Mouse (Mus musculus) B cell, adult 2 months (primary cell): Measurements from ENCODE around the gene Rab4a.

Experiments
- DNase-seq, 2 experiments: peaks; one replicate each; pipeline ENCODE4 v3.0.0; 2022

Rab4a gene

GRCm38 (mm10) chr8:123854733-123855475 lies 49.1 kb downstream of the Rab4a start:
- DNase-seq = no peak

- DNase-seq = no peak
Observed at GRCm38 (mm10) chr8:123857361-123857760, 51.6 kb downstream of the Rab4a start.

- no peak for DNase-seq
Observed at GRCm38 (mm10) chr8:123858574-123858940, 52.8 kb downstream of the Rab4a start.

GRCm38 (mm10) chr8:123858941-123859647 lies 53.3 kb downstream of the Rab4a start:
- DNase-seq = peak; percentile 94 to 95

DNA sequence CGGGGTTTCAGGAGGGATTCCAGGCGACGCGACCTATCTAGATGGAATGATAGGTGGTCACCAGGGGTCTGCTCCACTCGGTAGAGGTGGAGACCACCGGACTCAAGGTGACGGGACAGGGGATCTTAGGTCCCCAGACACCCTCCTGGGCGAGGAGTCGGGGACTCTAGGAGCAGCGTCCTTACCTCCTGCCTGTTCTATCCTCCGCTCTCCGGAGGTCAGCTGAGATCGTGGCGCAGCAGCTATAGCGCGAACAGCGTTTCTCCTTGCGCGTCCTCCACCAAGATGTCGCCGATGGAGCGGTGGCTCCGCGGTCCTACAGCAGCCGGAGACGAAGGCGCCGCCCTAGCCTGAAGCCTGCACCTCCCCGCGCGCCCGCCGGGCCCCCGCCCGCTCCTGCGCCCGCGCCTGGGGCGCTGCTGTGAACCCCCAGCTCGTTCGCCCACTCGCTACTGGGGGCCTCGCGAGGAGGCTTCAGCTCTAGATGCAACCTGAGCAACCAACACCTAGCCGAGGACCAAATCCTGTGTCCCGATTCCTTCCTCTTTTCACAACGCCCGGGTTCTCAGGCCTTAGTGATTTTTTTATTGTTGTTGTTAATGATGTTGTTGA lies 54.0 kb downstream of the Rab4a start, which contains the start of gene Ccsap:
TSS of gene Ccsap (minus strand) at position 562 of the 612 bp plus-strand sequence.
- DNase-seq = peak; percentile 61 to 67

GRCm38 (mm10) chr8:123860386-123860785 lies 54.6 kb downstream of the Rab4a start:
- DNase-seq = no peak

- DNase-seq = no peak
Observed at GRCm38 (mm10) chr8:123865786-123866185, 60.0 kb downstream of the Rab4a start.

DNA sequence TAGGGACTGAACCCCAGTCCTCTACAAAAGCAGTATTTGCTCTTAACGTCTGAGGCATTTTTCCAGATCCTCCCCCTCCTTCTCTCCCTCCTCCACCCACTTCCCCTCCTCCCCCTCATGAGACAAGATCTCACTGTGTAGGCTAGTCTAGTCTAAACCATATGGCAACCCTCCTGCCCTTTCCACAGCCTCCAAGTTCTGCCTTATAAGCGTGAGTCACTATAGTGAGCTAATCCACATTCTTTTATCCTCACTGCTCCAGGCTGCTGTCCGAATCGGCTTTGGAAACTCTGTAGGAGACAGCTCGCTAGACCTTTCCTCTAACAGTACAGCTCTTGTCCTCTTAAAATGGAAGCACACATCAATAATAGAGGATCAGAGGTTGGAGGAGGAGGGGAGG lies 61.2 kb downstream of the Rab4a start:
- DNase-seq = no peak

DNA sequence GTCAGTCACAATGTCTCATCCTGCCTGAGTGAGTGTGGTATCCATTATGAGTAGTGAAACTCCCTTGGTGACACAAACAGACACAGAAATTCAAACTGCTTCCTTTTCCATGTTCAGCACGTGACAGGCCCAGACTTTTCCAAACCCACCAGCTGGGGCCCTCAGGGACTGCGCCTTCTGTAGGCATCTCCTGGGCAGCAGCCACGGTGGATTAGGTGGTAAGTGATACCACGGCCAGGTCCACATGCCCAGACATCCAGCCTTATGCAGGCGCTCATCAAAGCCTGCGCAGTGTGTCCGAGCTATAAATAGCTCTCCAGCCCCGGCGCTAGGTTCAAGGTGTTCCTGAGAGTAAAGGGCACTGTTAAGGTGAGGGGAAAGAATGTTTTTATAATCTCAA lies 66.3 kb downstream of the Rab4a start:
- DNase-seq = no peak

- no peak for DNase-seq
Observed at GRCm38 (mm10) chr8:123873364-123873763, 67.6 kb downstream of the Rab4a start.

GRCm38 (mm10) chr8:123874324-123874723 lies 68.5 kb downstream of the Rab4a start:
- no peak for DNase-seq

DNA sequence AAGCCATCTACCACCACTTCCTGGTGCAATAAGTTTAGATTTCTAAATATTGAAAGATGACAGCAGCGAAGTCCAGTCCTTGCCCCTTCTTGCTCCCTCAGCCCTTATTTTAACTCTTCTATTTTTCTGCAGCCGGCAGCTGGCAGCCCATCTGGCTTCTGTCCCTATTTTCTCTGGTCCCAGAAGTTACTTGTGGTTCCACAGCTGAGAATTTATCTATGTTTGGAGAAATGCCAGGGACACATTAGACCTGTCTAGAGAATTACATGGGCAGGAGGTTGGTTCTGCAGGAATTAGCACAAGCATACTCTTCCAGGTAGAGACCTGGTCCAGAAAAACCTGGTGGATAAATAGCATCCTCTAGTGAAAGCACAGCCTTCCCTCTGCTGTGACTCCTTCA lies 72.1 kb downstream of the Rab4a start:
- no peak for DNase-seq

DNA sequence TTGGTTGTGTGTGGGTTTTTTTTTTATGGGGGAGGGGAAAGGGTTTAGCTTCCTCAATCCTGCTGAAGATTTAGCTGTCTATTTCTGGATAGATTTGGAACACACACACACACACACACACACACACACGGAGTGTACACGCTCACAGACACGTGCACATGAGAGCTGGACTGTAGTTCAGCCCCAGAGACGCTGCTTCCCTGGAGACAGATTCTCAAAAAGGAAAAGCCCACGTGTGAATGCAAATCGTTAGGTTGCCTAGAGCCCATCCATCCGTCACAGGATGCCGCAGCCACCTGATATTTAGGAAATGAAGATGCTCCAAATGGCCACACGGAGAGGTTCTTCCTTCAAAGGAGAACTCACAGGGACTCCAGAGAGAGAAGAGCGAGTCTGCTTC lies 74.5 kb downstream of the Rab4a start:
- no peak for DNase-seq

DNA sequence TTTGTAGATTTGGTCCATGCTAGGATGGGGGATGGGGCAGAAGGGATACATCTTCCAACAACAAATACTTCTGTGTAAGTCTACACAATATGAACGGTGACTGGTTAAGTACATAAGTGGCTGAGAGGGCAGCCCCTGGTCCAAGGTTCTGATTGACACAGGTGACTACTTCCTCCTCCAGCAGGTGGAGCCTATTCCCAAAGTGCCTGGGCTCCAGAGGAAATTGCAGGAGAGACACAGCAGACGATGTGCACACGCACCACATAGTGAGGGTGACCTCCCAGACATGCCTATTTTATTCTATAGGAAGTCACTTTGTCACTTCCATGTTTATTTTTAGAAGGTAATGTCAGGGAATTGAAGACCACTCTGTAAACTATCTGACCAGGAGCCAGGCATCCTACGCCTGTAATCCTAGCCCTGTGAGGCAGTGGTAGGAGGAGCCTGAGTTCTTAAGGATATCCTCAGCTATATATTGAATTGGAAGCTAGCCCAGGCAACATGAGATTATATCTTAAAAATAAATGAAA lies 75.1 kb downstream of the Rab4a start:
- DNase-seq = no peak

DNA sequence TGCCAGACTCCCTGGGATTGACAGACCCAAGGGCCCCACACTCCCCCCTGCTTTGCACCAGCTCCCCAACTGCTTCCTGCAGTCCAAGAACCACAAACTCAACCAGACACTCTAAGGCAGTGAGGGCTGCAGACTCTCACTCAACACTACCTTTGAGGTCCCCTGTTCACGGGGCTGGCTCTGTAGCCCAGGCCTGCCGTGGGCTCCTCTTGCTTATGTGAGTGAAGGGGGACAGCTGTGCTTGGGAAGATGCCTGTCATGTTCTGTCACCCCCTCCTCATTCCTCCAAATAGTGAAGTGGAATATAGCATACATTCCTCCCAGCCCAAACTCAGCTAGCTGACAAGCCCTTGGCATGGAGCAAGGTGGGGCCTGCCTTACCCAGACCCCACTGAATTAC lies 76.6 kb downstream of the Rab4a start:
- DNase-seq = no peak

- DNase-seq = no peak
Observed at GRCm38 (mm10) chr8:123883094-123883493, 77.3 kb downstream of the Rab4a start.
